In the genomic region with DNA sequence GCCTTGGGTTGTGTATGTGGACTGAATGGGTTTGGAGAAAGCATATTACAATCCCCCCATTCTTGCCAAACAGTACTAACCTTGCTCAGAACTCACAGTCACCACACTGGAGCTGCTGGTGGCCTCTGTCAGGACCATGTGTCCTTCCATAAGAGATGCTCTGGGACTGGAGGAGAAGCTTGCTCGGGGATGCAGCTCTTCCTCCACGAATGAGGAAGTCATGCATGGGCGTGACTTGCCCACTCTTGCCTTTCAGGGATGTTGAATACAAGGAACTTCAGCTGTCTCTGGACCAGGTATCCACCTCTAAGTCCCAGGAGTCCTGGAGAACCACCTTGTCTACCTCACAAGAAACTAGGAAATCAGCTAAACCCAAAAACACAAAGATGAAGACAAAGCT, we compare ENCODE assay signal across 25 mouse cellular contexts. TPM values are rescaled to one million over a fixed set of nuclear protein-coding genes. Genes with fewer than 3 reads are reported as not detected.
"Had no signal": no experiment of that assay in that cellular context is flagged by ENCODE, and none has a peak within 500 bp of the region (broad histone marks: within the 10 kb centered on the region; RNA-seq: fewer than 3 reads in every experiment).

No protein-coding gene starts in this region.

- H3K9me3 ChIP-seq: kidney, embryonic 15.5 days; limb, embryonic 10.5 days; limb, embryonic 13.5 days; liver, embryonic 13.5 days; megakaryocyte, embryonic 14.5 days; neural tube, embryonic 13.5 days had no signal

- H3K9ac ChIP-seq: kidney, embryonic 15.5 days; limb, embryonic 13.5 days; liver, embryonic 13.5 days; neural tube, embryonic 13.5 days had no signal

- H3K4me2 ChIP-seq: kidney, embryonic 15.5 days; limb, embryonic 13.5 days; liver, embryonic 13.5 days; midbrain, embryonic 11.5 days; neural tube, embryonic 13.5 days had no signal

- H3K4me1 ChIP-seq: liver, embryonic 13.5 days had no signal

- DNase-seq: kidney, adult 11 months; kidney, adult 8-10 months; kidney, postnatal 10 days; kidney, postnatal 36 days; liver; liver, embryonic 13.5 days; lung, adult 2 months; lung, postnatal 14 days; midbrain, embryonic 14.5 days; retina, postnatal 1 day; thymus, adult 18-20 months; thymus, postnatal 36 days had no signal

- H3K27ac ChIP-seq: kidney, embryonic 15.5 days; limb, embryonic 10.5 days; limb, embryonic 13.5 days; liver, embryonic 13.5 days; neural tube, embryonic 13.5 days had no signal

- H3K4me3 ChIP-seq: kidney, embryonic 15.5 days; limb, embryonic 10.5 days; limb, embryonic 13.5 days; liver, embryonic 13.5 days; megakaryocyte, embryonic 14.5 days; myocyte; neural tube, embryonic 13.5 days had no signal

- H3K36me3 ChIP-seq: kidney, embryonic 15.5 days; limb, embryonic 10.5 days; limb, embryonic 13.5 days; liver, embryonic 13.5 days; neural tube, embryonic 13.5 days had no signal

RNA-seq across cellular contexts. Expression of a gene that starts 37.6 kb away (rescaled TPM):
- total RNA-seq: left cerebral cortex, postnatal 25 days; neutrophil, adult 5-6 weeks had no signal
- polyA plus RNA-seq: liver, embryonic 13.5 days; liver, embryonic 16.5 days; midbrain, embryonic 14.5 days; small intestine, adult 2 months; spleen, adult 2 months; urinary bladder, adult 2 months had no signal
